Mouse (Mus musculus): ENCODE measurements around the gene Efcab6. TPM values are rescaled to one million over a fixed set of nuclear protein-coding genes. Genes with fewer than 3 reads are reported as not detected.

Gene Efcab6
- polyA plus RNA-seq, 1 experiment from 2014 or later = not detected

DNA sequence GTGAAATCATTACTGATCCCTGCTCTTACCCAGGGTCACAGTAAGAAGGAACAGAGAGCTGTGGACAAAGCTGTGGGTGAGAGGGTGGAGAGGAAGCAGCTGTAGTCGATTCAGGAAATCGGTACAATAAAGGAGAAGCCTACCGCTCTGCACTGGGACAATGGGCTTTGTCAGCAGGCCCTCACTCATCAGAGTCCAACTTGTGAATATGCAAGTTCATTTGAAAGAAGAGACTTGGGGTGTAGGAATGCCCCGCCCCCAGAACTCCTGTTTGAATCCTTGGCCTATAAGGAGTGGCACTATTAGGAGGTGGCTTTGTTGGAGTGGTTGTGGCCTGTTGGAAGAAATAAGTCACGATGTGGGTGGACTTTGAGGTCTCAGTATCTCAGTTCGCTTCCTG lies 86.3 kb downstream of the Efcab6 start:
- WGBS = 64% methylated on average over 6 of the region's 6 CpGs
- H3K27ac ChIP-seq (ENCODE audit: low read depth, low read length) = no peak overlapping the region
- no peak for ATAC-seq

DNA sequence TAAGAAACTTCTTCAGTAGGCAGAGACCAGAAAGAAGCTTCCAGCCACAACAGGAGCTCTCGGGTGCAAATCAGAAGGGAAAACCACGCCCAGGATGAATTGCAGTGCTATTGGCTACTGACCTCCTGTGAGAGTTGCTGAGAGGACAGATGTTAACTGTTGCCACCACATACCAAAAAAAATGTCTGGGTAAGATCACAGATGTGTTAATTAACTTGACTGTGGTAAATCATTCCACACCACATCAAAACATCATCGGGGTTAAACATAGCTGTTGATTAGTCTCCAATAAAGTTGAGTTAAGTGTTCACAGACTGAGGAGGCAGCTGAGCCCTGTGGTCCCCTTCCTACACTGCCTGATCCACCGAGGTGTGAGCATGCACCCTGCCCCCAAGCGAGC lies 88.1 kb downstream of the Efcab6 start:
- Histone ChIP-seq H3K27me3 (replicated peaks; ENCODE audit: control insufficient read depth, insufficient read depth, low read length) (no peaks in the 10 kb centered on the region), H3K9ac (ENCODE audit: low read depth, low read length) (no peak overlapping the region), H3K4me1 (replicated peaks; ENCODE audit: control insufficient read depth, insufficient read depth, low read length) (no peaks in the 10 kb centered on the region), H3K4me2 (replicated peaks; ENCODE audit: low read depth) (no peak overlapping the region), H3K4me3 (ENCODE audit: low read depth, low read length) (no peak overlapping the region), H3K27ac (ENCODE audit: low read depth, low read length) (no peak overlapping the region), H3K36me3 (ENCODE audit: control insufficient read depth, insufficient read depth) (no peaks in the 10 kb centered on the region), H3K9me3 (ENCODE audit: control insufficient read depth) (no peaks in the 10 kb centered on the region)
- TF ChIP-seq CTCF (IDR thresholded peaks at IDR 0.05; ENCODE audit: low read depth) = no peak
- no peak for ATAC-seq
- WGBS = 19% methylated on average over 5 of the region's 5 CpGs

More for the DNA sequence above, 86.3 kb downstream of the Efcab6 start:
- Histone ChIP-seq H3K4me2 (replicated peaks; ENCODE audit: low read depth) (no peak overlapping the region), H3K36me3 (ENCODE audit: control insufficient read depth, insufficient read depth) (no peaks in the 10 kb centered on the region), H3K9ac (ENCODE audit: low read depth, low read length) (no peak overlapping the region), H3K4me1 (replicated peaks; ENCODE audit: control insufficient read depth, insufficient read depth, low read length) (no peaks in the 10 kb centered on the region), H3K27me3 (replicated peaks; ENCODE audit: control insufficient read depth, insufficient read depth, low read length) (no peaks in the 10 kb centered on the region), H3K4me3 (ENCODE audit: low read depth, low read length) (no peak overlapping the region), H3K9me3 (ENCODE audit: control insufficient read depth) (no peaks in the 10 kb centered on the region)
- TF ChIP-seq CTCF (IDR thresholded peaks at IDR 0.05; ENCODE audit: low read depth) = no peak

DNA sequence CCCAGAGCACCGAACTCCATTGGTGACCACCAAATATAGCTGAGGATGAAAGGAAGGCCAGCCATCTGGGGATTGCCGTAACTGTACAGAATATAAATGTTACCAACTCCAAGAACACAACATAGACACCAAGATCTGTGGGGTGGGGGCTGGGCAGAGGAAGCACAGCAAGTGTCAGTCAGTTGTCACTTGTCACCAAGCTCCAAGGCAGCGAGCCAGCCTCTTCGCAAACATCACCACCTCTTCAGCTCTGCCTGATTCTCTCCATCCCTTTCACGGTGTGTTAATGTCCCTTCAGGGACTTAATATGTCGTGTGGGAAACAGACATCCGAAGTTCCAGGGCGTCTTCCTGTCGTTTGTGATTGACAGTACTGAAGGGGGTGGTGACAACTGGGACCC lies 93.0 kb downstream of the Efcab6 start:
- no peak for TF ChIP-seq CTCF (IDR thresholded peaks at IDR 0.05; ENCODE audit: low read depth)
- no peak overlapping the region for H3K27ac ChIP-seq (ENCODE audit: low read depth, low read length)
- H3K4me3 ChIP-seq (ENCODE audit: low read depth, low read length) = no peak overlapping the region
- H3K4me1 ChIP-seq (replicated peaks; ENCODE audit: control insufficient read depth, insufficient read depth, low read length) = no peaks in the 10 kb centered on the region
- no peaks in the 10 kb centered on the region for H3K36me3 ChIP-seq (ENCODE audit: control insufficient read depth, insufficient read depth)
- H3K9me3 ChIP-seq (ENCODE audit: control insufficient read depth) = no peaks in the 10 kb centered on the region
- no peak overlapping the region for H3K4me2 ChIP-seq (replicated peaks; ENCODE audit: low read depth)
- 72% methylated on average over 9 of the region's 9 CpGs for WGBS
- H3K9ac ChIP-seq (ENCODE audit: low read depth, low read length) = no peak overlapping the region
- no peaks in the 10 kb centered on the region for H3K27me3 ChIP-seq (replicated peaks; ENCODE audit: control insufficient read depth, insufficient read depth, low read length)
- ATAC-seq = no peak

DNA sequence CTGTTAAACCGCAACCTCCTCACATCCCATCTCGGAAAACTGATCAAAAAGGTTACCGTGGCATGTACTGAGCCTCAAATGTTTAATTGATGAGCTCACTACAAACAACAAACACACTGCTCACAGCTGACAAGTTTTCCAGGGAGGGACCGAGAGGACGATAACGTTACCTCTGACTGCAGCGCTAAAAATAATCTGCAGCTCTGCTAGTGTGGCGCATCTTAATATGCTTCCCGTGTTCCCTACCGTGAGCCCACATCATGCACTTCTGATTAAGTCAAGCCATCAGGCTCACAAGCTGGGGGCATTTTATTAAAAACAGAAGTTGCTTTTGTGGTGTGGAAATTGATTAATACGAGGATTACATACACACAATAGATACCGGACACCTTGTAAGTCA lies 97.4 kb downstream of the Efcab6 start:
- no peak for ATAC-seq
- H3K4me2 ChIP-seq (replicated peaks; ENCODE audit: low read depth) = no peak overlapping the region
- no peak overlapping the region for H3K27ac ChIP-seq (ENCODE audit: low read depth, low read length)
- no peaks in the 10 kb centered on the region for H3K36me3 ChIP-seq (ENCODE audit: control insufficient read depth, insufficient read depth)
- TF ChIP-seq CTCF (IDR thresholded peaks at IDR 0.05; ENCODE audit: low read depth) = no peak
- H3K4me1 ChIP-seq (replicated peaks; ENCODE audit: control insufficient read depth, insufficient read depth, low read length) = no peaks in the 10 kb centered on the region
- H3K4me3 ChIP-seq (ENCODE audit: low read depth, low read length) = no peak overlapping the region
- H3K9me3 ChIP-seq (ENCODE audit: control insufficient read depth) = no peaks in the 10 kb centered on the region
- H3K9ac ChIP-seq (ENCODE audit: low read depth, low read length) = no peak overlapping the region
- no peaks in the 10 kb centered on the region for H3K27me3 ChIP-seq (replicated peaks; ENCODE audit: control insufficient read depth, insufficient read depth, low read length)
- WGBS = 81% methylated on average over 12 of the region's 12 CpGs

DNA sequence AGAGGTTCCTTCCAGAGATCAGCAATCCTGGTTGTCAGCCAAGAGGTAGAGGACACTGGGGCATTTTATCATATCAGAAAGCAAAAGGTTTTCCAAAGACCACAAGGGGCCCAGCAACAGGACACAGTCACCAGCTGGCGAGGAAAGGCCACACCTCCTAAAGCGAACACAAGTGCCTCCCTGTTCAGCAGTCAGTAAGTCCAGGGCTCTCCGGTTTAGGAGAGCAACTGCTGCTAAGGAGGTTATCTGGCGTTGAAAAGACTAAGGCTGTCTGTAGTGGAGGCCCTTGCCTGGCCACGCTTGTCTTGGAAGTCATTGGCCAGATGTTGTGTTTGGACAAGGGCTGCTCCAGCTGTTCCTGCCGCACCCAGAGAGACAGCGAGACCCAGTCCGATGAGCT lies 100.1 kb downstream of the Efcab6 start:
- no peaks in the 10 kb centered on the region for H3K36me3 ChIP-seq (ENCODE audit: control insufficient read depth, insufficient read depth)
- H3K27me3 ChIP-seq (replicated peaks; ENCODE audit: control insufficient read depth, insufficient read depth, low read length) = no peaks in the 10 kb centered on the region
- H3K9me3 ChIP-seq (ENCODE audit: control insufficient read depth) = no peaks in the 10 kb centered on the region
- ATAC-seq = no peak
- no peak overlapping the region for H3K4me2 ChIP-seq (replicated peaks; ENCODE audit: low read depth)
- no peak overlapping the region for H3K9ac ChIP-seq (ENCODE audit: low read depth, low read length)
- 45% methylated on average over 8 of the region's 8 CpGs for WGBS
- H3K27ac ChIP-seq (ENCODE audit: low read depth, low read length) = no peak overlapping the region
- no peak for TF ChIP-seq CTCF (IDR thresholded peaks at IDR 0.05; ENCODE audit: low read depth)
- H3K4me3 ChIP-seq (ENCODE audit: low read depth, low read length) = no peak overlapping the region
- H3K4me1 ChIP-seq (replicated peaks; ENCODE audit: control insufficient read depth, insufficient read depth, low read length) = no peaks in the 10 kb centered on the region

DNA sequence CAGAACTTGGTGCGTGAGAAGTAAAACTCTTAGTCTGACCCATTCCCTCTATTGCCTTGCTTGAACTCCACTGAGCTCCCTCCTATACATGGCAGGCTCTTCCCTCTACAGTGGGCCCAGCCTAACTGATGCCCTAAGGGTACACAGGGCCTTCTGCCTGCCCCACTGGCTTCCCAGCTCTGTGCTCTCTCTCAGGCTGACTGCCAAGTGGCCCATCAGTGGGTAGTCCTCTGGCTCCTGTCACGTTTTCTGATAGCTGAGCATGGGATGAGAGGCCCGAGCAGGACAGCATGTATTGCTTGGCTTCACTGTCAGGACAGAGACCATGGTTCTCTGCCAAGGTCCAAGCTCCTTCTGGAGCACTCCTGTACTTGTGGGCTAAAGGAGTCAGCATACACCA lies 106.8 kb downstream of the Efcab6 start:
- Histone ChIP-seq H3K36me3 (ENCODE audit: control insufficient read depth, insufficient read depth) (no peaks in the 10 kb centered on the region), H3K27ac (ENCODE audit: low read depth, low read length) (no peak overlapping the region), H3K9me3 (ENCODE audit: control insufficient read depth) (no peaks in the 10 kb centered on the region), H3K9ac (ENCODE audit: low read depth, low read length) (no peak overlapping the region), H3K4me1 (replicated peaks; ENCODE audit: control insufficient read depth, insufficient read depth, low read length) (no peaks in the 10 kb centered on the region), H3K27me3 (replicated peaks; ENCODE audit: control insufficient read depth, insufficient read depth, low read length) (no peaks in the 10 kb centered on the region), H3K4me2 (replicated peaks; ENCODE audit: low read depth) (no peak overlapping the region), H3K4me3 (ENCODE audit: low read depth, low read length) (no peak overlapping the region)
- ATAC-seq = no peak
- TF ChIP-seq CTCF (IDR thresholded peaks at IDR 0.05; ENCODE audit: low read depth) = no peak
- 61% methylated on average over 3 of the region's 3 CpGs for WGBS

DNA sequence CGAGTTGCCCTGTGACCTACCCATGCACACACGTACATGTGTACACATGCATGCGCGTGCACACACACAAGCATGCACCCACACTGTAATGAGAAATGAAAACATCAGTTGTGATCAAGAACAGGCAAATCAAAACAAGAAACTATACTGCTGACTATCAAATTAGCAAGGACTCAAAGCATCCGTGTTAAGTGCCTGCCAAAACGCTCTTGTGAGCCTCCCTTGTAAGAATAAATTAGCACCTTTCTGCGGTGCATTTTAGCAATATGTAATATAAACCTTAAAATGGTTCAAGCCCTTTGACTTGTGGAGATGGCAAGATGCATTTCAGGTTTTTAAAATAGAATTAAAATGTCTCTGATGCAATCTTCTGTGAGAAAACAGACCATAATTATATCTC lies 108.2 kb downstream of the Efcab6 start:
- no peaks in the 10 kb centered on the region for H3K36me3 ChIP-seq (ENCODE audit: control insufficient read depth, insufficient read depth)
- H3K27ac ChIP-seq (ENCODE audit: low read depth, low read length) = no peak overlapping the region
- WGBS = 88% methylated on average over 7 of the region's 7 CpGs
- no peaks in the 10 kb centered on the region for H3K4me1 ChIP-seq (replicated peaks; ENCODE audit: control insufficient read depth, insufficient read depth, low read length)
- H3K9ac ChIP-seq (ENCODE audit: low read depth, low read length) = no peak overlapping the region
- H3K27me3 ChIP-seq (replicated peaks; ENCODE audit: control insufficient read depth, insufficient read depth, low read length) = no peaks in the 10 kb centered on the region
- TF ChIP-seq CTCF (IDR thresholded peaks at IDR 0.05; ENCODE audit: low read depth) = no peak
- ATAC-seq = no peak
- H3K4me3 ChIP-seq (ENCODE audit: low read depth, low read length) = no peak overlapping the region
- H3K9me3 ChIP-seq (ENCODE audit: control insufficient read depth) = no peaks in the 10 kb centered on the region
- no peak overlapping the region for H3K4me2 ChIP-seq (replicated peaks; ENCODE audit: low read depth)

Data from intestine, postnatal 0 days (tissue).